Mouse (Mus musculus) bone marrow, adult 2 months (tissue): Measurements from ENCODE around the gene Serpina1b.
"Not testable (repeated sequence)": the region's sequence is repeated elsewhere in the genome, so short reads cannot be mapped to it uniquely, and the experiment has no call there.

Experiments used
- CTCF ChIP-seq: fragments of 200-500 bp; IDR thresholded peaks from 2 replicates; pipeline ENCODE4 v1.5.1; 2011; ENCODE audit warnings: low read length, control low read depth; ENCODE audit not compliant: control insufficient read depth, insufficient read depth
- POLR2A ChIP-seq: fragments of 200-500 bp; IDR thresholded peaks from 2 replicates; pipeline ENCODE4 v1.6.1; 2011; ENCODE audit warnings: low read depth, mild to moderate bottlenecking, control low read depth, low read length, borderline replicate concordance; ENCODE audit not compliant: control insufficient read depth

DNA sequence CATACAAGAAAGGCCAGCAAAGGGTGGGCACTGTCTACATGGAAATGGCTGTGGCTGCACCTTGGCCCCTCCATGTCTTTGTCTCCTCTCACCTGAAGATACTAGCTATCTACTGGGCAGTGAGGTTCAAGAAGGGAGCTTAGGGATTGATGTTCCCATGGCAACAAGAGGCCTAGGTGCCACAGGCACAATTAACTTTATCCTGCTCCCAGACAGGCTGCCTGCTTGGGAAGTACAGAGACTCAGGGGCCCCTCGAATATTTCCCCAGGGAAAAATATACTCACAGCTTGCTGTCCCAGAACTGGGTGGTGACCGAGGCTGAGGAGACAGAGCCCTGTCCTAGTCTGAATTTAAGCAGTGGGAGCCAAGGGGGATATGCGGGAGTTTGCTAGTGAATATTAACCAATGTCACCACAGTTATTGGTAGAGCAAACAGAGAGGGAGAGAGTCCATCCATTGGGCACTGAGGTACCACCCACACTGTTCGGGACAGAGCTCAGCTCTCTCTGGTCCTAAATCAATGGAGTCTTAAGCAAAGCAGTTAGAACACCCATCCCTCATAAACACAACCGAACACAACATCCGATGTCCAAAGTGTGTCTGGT is 56.8 kb downstream of the Serpina1b start, which contains the start of gene Serpina1d:
- TF ChIP-seq CTCF, POLR2A: not testable (repeated sequence)
